Mouse (Mus musculus): Measurements from ENCODE around the gene Mafg. TPM values are rescaled to one million over a fixed set of nuclear protein-coding genes. Genes with fewer than 3 reads are reported as not detected.

The Mafg gene
- polyA plus RNA-seq, 1 experiment from 2014 or later = 17.8 TPM

- ATAC-seq (replicated peaks; ENCODE audit: insufficient number of reproducible peaks, insufficient read depth, low FRiP score, low read depth) = peak; percentile 32
- no peaks in the 10 kb centered on the region; the same call in 1 of the 2 replicates for H3K27me3 ChIP-seq
- H3K4me1 ChIP-seq (replicated peaks) = peaks cover 30% of the 10 kb centered on the region
- H3K9me3 ChIP-seq (replicated peaks) = no peaks in the 10 kb centered on the region
- H3K4me3 ChIP-seq = peak overlapping the region; percentile 60
- WGBS = under 1% methylated on average over 18 of the region's 18 CpGs
- peak overlapping the region; percentile 70 for H3K9ac ChIP-seq
- no peaks in the 10 kb centered on the region for H3K36me3 ChIP-seq
- peak overlapping the region; percentile 93 for H3K4me2 ChIP-seq
- H3K27ac ChIP-seq = peak overlapping the region; percentile 38; the same call in 1 of the 2 replicates
These were observed 9.7 kb upstream of the Mafg start for GRCm38 (mm10) chr11:120642939-120643600.

- Histone ChIP-seq H3K4me1 (replicated peaks) (peaks cover 19% of the 10 kb centered on the region), H3K36me3 (no peaks in the 10 kb centered on the region), H3K27me3 (no peaks in the 10 kb centered on the region; the same call in 1 of the 2 replicates), H3K4me2 (no peak overlapping the region), H3K9me3 (replicated peaks) (no peaks in the 10 kb centered on the region), H3K4me3 (no peak overlapping the region), H3K9ac (no peak overlapping the region; the same call in 1 of the 2 replicates), H3K27ac (no peak overlapping the region)
- 81% methylated on average over 8 of the region's 8 CpGs for WGBS
- ATAC-seq (replicated peaks; ENCODE audit: insufficient number of reproducible peaks, insufficient read depth, low FRiP score, low read depth) = no peak
These were observed 8.5 kb upstream of the Mafg start for GRCm38 (mm10) chr11:120641869-120642268.

GRCm38 (mm10) chr11:120641255-120641654 is 7.9 kb upstream of the Mafg start:
- ATAC-seq (replicated peaks; ENCODE audit: insufficient number of reproducible peaks, insufficient read depth, low FRiP score, low read depth) = no peak
- no peak overlapping the region for H3K4me3 ChIP-seq
- no peaks in the 10 kb centered on the region for H3K9me3 ChIP-seq (replicated peaks)
- no peaks in the 10 kb centered on the region for H3K36me3 ChIP-seq
- H3K27ac ChIP-seq = no peak overlapping the region
- H3K27me3 ChIP-seq = no peaks in the 10 kb centered on the region; the same call in 1 of the 2 replicates
- H3K4me2 ChIP-seq = no peak overlapping the region
- H3K9ac ChIP-seq = 0 out of 2 replicates have a peak overlapping the region, but pooled peaks have one; percentile 10
- H3K4me1 ChIP-seq (replicated peaks) = peaks cover 16% of the 10 kb centered on the region
- whole genome bisulfite sequencing = 57% methylated on average over 9 of the region's 9 CpGs

GRCm38 (mm10) chr11:120634810-120635209 is 1.4 kb upstream of the Mafg start:
- Histone ChIP-seq H3K9me3 (replicated peaks) (no peaks in the 10 kb centered on the region), H3K9ac (no peak overlapping the region), H3K27ac (no peak overlapping the region), H3K4me3 (no peak overlapping the region), H3K27me3 (no peaks in the 10 kb centered on the region), H3K4me1 (replicated peaks) (peaks cover 33% of the 10 kb centered on the region), H3K4me2 (no peak overlapping the region), H3K36me3 (no peaks in the 10 kb centered on the region)
- no peak for ATAC-seq (replicated peaks; ENCODE audit: insufficient number of reproducible peaks, insufficient read depth, low FRiP score, low read depth)
- 84% methylated on average over 5 of the region's 5 CpGs for WGBS

- peaks cover 44% of the 10 kb centered on the region for H3K4me1 ChIP-seq (replicated peaks)
- H3K4me2 ChIP-seq = peak overlapping the region; percentile 94
- H3K36me3 ChIP-seq = peaks cover 7% of the 10 kb centered on the region; the same call in 1 of the 2 replicates
- H3K9me3 ChIP-seq (replicated peaks) = no peaks in the 10 kb centered on the region
- peak overlapping the region; percentile 94 for H3K9ac ChIP-seq
- peak overlapping the region; percentile 86 for H3K27ac ChIP-seq
- peak; percentile 80 for ATAC-seq (replicated peaks; ENCODE audit: insufficient number of reproducible peaks, insufficient read depth, low FRiP score, low read depth)
- no peaks in the 10 kb centered on the region for H3K27me3 ChIP-seq
- H3K4me3 ChIP-seq = peak overlapping the region; percentile 95
- under 1% methylated on average over 114 of the region's 116 CpGs for WGBS
These were observed 561 bp downstream of the Mafg start for GRCm38 (mm10) chr11:120632559-120633519.

GRCm38 (mm10) chr11:120631726-120632448 is 1.5 kb downstream of the Mafg start:
- Histone ChIP-seq H3K9ac (peak overlapping the region; percentile 94), H3K9me3 (replicated peaks) (no peaks in the 10 kb centered on the region), H3K4me3 (peak overlapping the region; percentile 95), H3K4me1 (replicated peaks) (peaks cover 44% of the 10 kb centered on the region), H3K36me3 (peaks cover 15% of the 10 kb centered on the region), H3K27ac (peak overlapping the region; percentile 86; the same call in 1 of the 2 replicates), H3K27me3 (no peaks in the 10 kb centered on the region), H3K4me2 (peak overlapping the region; percentile 94)
- no peak for ATAC-seq (replicated peaks; ENCODE audit: insufficient number of reproducible peaks, insufficient read depth, low FRiP score, low read depth)
- WGBS = 56% methylated on average over 4 of the region's 4 CpGs

- 36% methylated on average over 7 of the region's 7 CpGs for WGBS
These were observed 2.3 kb downstream of the Mafg start for GRCm38 (mm10) chr11:120630881-120631725.

GRCm38 (mm10) chr11:120630401-120630871 is 3.0 kb downstream of the Mafg start:
- peaks cover 15% of the 10 kb centered on the region for H3K36me3 ChIP-seq
- peak overlapping the region; percentile 19 for H3K4me3 ChIP-seq
- H3K27ac ChIP-seq = peak overlapping the region; percentile 58
- H3K27me3 ChIP-seq = no peaks in the 10 kb centered on the region
- WGBS = 41% methylated on average over 5 of the region's 5 CpGs
- ATAC-seq (replicated peaks; ENCODE audit: insufficient number of reproducible peaks, insufficient read depth, low FRiP score, low read depth) = no peak
- H3K9ac ChIP-seq = peak overlapping the region; percentile 32; the same call in 1 of the 2 replicates
- no peaks in the 10 kb centered on the region for H3K9me3 ChIP-seq (replicated peaks)
- H3K4me1 ChIP-seq (replicated peaks) = peaks cover 48% of the 10 kb centered on the region
- H3K4me2 ChIP-seq = peak overlapping the region; percentile 94

More at GRCm38 (mm10) chr11:120630881-120631725, 2.3 kb downstream of the Mafg start:
- H3K4me2 ChIP-seq = peak overlapping the region; percentile 94
- H3K4me3 ChIP-seq = peak overlapping the region; percentile 95
- peak overlapping the region; percentile 58 for H3K27ac ChIP-seq
- H3K4me1 ChIP-seq (replicated peaks) = peaks cover 44% of the 10 kb centered on the region
- no peaks in the 10 kb centered on the region for H3K27me3 ChIP-seq
- H3K9ac ChIP-seq = peak overlapping the region; percentile 94; the same call in 1 of the 2 replicates
- peaks cover 15% of the 10 kb centered on the region for H3K36me3 ChIP-seq
- no peaks in the 10 kb centered on the region for H3K9me3 ChIP-seq (replicated peaks)
- no peak for ATAC-seq (replicated peaks; ENCODE audit: insufficient number of reproducible peaks, insufficient read depth, low FRiP score, low read depth)

GRCm38 (mm10) chr11:120629911-120630310 is 3.5 kb downstream of the Mafg start:
- H3K4me1 ChIP-seq (replicated peaks) = peaks cover 53% of the 10 kb centered on the region
- no peaks in the 10 kb centered on the region for H3K27me3 ChIP-seq
- peak overlapping the region; percentile 19 for H3K4me3 ChIP-seq
- no peak for ATAC-seq (replicated peaks; ENCODE audit: insufficient number of reproducible peaks, insufficient read depth, low FRiP score, low read depth)
- H3K27ac ChIP-seq = peak overlapping the region; percentile 58
- 10% methylated on average over 7 of the region's 7 CpGs for WGBS
- peaks cover 15% of the 10 kb centered on the region for H3K36me3 ChIP-seq
- peak overlapping the region; percentile 94 for H3K4me2 ChIP-seq
- H3K9ac ChIP-seq = peak overlapping the region; percentile 32; the same call in 1 of the 2 replicates
- H3K9me3 ChIP-seq (replicated peaks) = no peaks in the 10 kb centered on the region

- H3K9me3 ChIP-seq (replicated peaks) = no peaks in the 10 kb centered on the region
- H3K36me3 ChIP-seq = peaks cover 15% of the 10 kb centered on the region
- no peaks in the 10 kb centered on the region for H3K27me3 ChIP-seq
- H3K4me3 ChIP-seq = peak overlapping the region; percentile 19
- peaks cover 53% of the 10 kb centered on the region for H3K4me1 ChIP-seq (replicated peaks)
- no peak overlapping the region for H3K9ac ChIP-seq
- peak overlapping the region; percentile 94 for H3K4me2 ChIP-seq
- H3K27ac ChIP-seq = peak overlapping the region; percentile 58
- no peak for ATAC-seq (replicated peaks; ENCODE audit: insufficient number of reproducible peaks, insufficient read depth, low FRiP score, low read depth)
- 70% methylated on average over 23 of the region's 23 CpGs for WGBS
These were observed 4.1 kb downstream of the Mafg start for GRCm38 (mm10) chr11:120629341-120629730.

All from heart, embryonic 15.5 days (tissue).